Mouse (Mus musculus) MEL (cell line): ENCODE data around the gene Sidt2.

Source experiments
- CTCF ChIP-seq, 3 experiments: IDR thresholded peaks in 2 of 3; conservative IDR thresholded peaks in 1 of 3; 2 replicates each; pipeline ENCODE4 v1.5.1; 2011 to 2012; ENCODE audit warnings: low read length in 3 of 3, low read depth in 2 of 3, mild to moderate bottlenecking in 2 of 3, improper control_type of control experiment in 1 of 3, inconsistent platforms in 1 of 3, mixed read lengths in 1 of 3, moderate library complexity in 1 of 3; ENCODE audit not compliant: control insufficient read depth in 1 of 3, insufficient read depth in 1 of 3, poor library complexity in 1 of 3, severe bottlenecking in 1 of 3
- ELF1 ChIP-seq: IDR thresholded peaks from 2 replicates; pipeline ENCODE4 v1.6.1; 2014; ENCODE audit warnings: low read depth, mild to moderate bottlenecking, inconsistent platforms, low read length, improper control_type of control experiment, moderate library complexity
- MAX ChIP-seq: IDR thresholded peaks from 2 replicates; pipeline ENCODE4 v1.6.1; 2011; ENCODE audit warnings: low read length, improper control_type of control experiment
- MAZ ChIP-seq: IDR thresholded peaks from 2 replicates; pipeline ENCODE4 v1.6.1; 2012; ENCODE audit warnings: low read depth, mild to moderate bottlenecking, inconsistent platforms, low read length, improper control_type of control experiment
- NELFE ChIP-seq: IDR thresholded peaks from 2 replicates; pipeline ENCODE4 v1.6.1; 2011; ENCODE audit warnings: low read depth, low read length, improper control_type of control experiment
- NRF1 ChIP-seq: IDR thresholded peaks from 2 replicates; pipeline ENCODE4 v1.6.1; 2014; ENCODE audit warnings: low read depth, mild to moderate bottlenecking, inconsistent platforms, low read length, improper control_type of control experiment, moderate library complexity; ENCODE audit not compliant: poor library complexity, insufficient read depth, severe bottlenecking
- POLR2A ChIP-seq, 2 experiments: IDR thresholded peaks; 2 replicates each; pipeline ENCODE4 v1.6.1; 2011 to 2012; ENCODE audit warnings: low read length in 2 of 2, mild to moderate bottlenecking in 2 of 2, control low read depth in 1 of 2, improper control_type of control experiment in 1 of 2, low read depth in 1 of 2, moderate library complexity in 1 of 2; ENCODE audit not compliant: control insufficient read depth in 1 of 2, insufficient read depth in 1 of 2, poor library complexity in 1 of 2
- POLR2AphosphoS2 ChIP-seq: IDR thresholded peaks from 2 replicates; pipeline ENCODE4 v1.6.1; 2011; ENCODE audit warnings: low read length, improper control_type of control experiment
- POLR2AphosphoS5 ChIP-seq: IDR thresholded peaks from 2 replicates; pipeline ENCODE4 v1.6.1; 2012; ENCODE audit warnings: low read depth, borderline replicate concordance, mild to moderate bottlenecking, inconsistent platforms, low read length, moderate library complexity, mixed read lengths
- SMC3 ChIP-seq: IDR thresholded peaks from 2 replicates; pipeline ENCODE4 v1.6.1; 2011; ENCODE audit warnings: low read depth, low read length, improper control_type of control experiment

- TF ChIP-seq MAX: no peak
- TF ChIP-seq CTCF (IDR thresholded peaks at IDR 0.05 in 2 of 3, conservative IDR thresholded peaks at IDR 0.05 in 1 of 3; ENCODE audit: control insufficient read depth in 1 of 3, insufficient read depth in 1 of 3, low read depth in 2 of 3, low read length in 3 of 3, poor library complexity in 1 of 3, severe bottlenecking in 1 of 3): no peak
- TF ChIP-seq POLR2A (IDR thresholded peaks at IDR 0.05; ENCODE audit: control insufficient read depth in 1 of 2, insufficient read depth in 1 of 2, low read depth in 1 of 2, low read length in 2 of 2, poor library complexity in 1 of 2): no peak
- TF ChIP-seq NRF1: no peak
- no peak for TF ChIP-seq SMC3
- no peak for TF ChIP-seq NELFE
- TF ChIP-seq POLR2AphosphoS5: no peak
- TF ChIP-seq MAZ: no peak
- no peak for TF ChIP-seq ELF1
- TF ChIP-seq POLR2AphosphoS2: no peak
Observed at GRCm38 (mm10) chr9:45944506-45945400, 10.3 kb downstream of the Sidt2 start.
